Mouse (Mus musculus) left cerebral cortex, postnatal 36 days (tissue): ENCODE results near the gene Suclg2. TPM values are rescaled to one million over a fixed set of nuclear protein-coding genes. Genes with fewer than 3 reads are reported as not detected.
"Not testable (repeated sequence)": the region's sequence is repeated elsewhere in the genome, so short reads cannot be mapped to it uniquely, and the experiment has no call there.

Experiments
- DNase-seq, 2 experiments: peaks; one replicate each; pipeline ENCODE4 v3.0.0; 2021 to 2022; ENCODE audit warnings: low spot score in 2 of 2, mixed read lengths in 1 of 2
- intact Hi-C: fragments of 180-260 bp; cut with DNase I; formaldehyde crosslinking; loops from one replicate; pipeline ENCODE4 v1.15.1; 2025
- total RNA-seq, 2 experiments: library from RNA; stranded (reverse); gene quantifications; 2 replicates each; pipeline ENCODE4 v1.2.3; 2021

Gene Suclg2
- total RNA-seq, 2 experiments from 2014 or later, result 15.9 to 17.6 TPM

DNA sequence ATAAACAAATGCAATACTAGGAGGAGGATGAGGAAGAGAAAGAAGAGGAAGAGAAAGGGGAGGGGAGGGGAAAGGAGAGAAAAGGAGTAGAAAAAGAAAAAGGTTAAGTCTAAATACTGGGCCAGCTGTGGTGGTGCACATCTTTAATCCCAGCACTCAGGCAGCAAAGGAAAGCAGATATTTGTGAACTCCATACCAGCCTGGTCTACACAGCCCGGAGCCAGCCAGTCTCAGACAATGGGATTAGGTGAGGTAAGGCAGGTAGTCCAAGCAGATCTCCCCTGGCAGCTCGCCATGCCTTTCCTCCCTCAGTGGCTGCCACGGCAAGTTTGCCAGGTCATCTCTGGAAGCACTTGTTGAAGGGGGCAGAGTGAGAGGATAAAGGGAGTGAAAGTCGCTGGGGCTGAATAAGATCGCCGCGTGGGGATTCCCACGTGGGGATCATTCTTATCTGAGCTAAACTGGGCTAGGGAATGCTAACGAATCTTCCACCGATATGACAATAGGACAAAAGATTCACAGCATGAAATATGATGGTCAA, 69.4 kb downstream of the Suclg2 start:
- intact Hi-C loops, result no loop called here
- no peak for DNase-seq

DNA sequence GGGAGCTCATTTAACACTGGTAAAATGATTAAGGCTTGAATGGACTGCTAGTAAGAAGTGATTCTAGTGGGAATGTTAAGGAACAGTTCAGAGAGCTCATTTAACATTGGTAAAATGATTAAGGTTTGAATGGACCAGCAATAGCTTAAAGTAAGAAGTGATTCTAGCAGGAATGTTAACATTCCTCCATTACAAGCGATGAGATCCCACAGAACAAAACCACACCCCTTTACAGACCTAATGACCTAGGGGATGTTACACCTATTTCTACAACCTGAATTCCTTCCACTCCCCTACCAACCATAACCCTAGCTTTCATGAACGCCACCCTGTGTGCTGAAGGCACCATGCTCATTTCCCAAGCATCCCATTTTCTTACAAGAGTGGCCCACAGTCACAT, 81.2 kb downstream of the Suclg2 start:
- intact Hi-C loops, result no loop called here
- DNase-seq, result no peak

DNA sequence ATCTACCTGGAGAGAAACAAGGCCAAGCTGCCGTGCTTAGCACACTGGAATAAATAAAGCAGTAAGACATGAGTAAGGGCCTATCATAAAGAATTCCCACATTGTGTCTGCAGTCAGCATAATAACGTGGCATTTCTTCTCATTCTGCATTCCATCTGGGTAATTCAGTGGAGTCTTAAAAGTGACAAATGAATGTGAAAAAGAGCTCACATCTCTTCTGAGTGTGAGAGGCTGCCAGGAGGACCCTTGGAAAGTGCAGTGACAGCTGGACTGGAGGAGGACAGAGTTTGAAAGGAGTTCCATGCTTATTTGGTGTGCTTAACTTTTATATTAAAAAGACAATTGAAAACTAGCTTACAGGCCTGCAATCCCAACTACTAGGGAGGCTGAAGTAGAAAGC, 83.2 kb downstream of the Suclg2 start:
- intact Hi-C loops, result no loop called here
- peak; percentile 18 to 23 for DNase-seq

DNA sequence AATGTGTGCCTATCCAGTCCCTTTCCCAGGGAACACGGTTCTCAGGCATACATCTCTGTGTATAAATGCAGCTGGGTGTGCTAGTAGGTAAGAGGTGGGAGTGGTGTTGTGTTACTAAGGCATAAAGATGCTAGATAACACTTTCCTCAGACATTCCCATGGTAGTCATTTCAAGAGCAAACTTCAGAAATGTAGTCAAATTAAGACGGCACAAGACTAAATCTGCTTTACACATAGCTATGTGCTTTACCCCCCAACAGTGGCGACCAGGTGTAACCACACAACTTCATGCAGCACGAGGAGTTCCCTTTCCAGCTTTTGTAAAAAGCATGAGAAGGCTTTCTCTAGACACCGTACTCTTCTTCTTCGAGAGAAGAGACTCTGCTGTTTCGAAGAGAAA, 89.5 kb downstream of the Suclg2 start:
- no peak for DNase-seq
- intact Hi-C loops, result no loop called here

DNA sequence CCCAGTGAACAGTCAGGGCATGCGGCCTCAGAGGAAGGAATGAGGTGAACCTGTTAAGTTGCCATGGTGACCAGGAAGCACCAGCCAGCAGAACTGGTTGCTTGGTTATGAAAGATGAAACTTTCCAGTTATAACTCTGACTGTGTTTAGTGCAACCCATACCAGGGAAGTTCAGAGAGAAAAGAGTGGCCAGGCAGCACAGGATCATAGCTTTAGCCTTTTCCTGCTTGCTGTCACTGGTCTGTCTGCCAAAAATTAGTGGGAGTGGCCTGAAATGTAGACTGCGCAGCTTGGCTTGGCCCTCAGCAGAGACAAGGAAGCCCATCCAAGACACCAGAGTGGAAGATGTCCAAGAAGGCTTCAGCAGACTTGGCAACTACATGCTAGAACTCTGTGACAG, 96.8 kb downstream of the Suclg2 start:
- peak; percentile 7 to 12 for DNase-seq
- intact Hi-C loops, result no loop called here

DNA sequence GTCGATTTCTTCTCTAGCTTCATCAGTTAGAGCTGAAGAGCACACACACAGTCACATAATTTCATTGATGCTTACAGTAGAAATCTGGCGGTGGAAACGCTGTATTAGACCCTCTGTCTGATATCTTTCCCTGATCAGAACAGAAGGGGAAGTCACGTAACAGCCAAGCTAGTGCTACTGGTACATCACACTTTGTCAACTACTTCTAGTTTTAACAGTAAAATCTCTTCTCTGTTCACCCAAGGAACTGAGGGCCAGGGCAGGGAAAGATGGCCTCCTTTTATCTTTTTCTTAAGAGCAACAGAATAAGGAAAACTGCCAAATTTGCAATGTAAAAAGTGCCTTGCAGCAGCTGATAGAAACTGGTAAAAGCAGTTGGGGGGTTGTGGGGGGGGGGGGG, 97.8 kb downstream of the Suclg2 start:
- no peak for DNase-seq
- intact Hi-C loops, result no loop called here

DNA sequence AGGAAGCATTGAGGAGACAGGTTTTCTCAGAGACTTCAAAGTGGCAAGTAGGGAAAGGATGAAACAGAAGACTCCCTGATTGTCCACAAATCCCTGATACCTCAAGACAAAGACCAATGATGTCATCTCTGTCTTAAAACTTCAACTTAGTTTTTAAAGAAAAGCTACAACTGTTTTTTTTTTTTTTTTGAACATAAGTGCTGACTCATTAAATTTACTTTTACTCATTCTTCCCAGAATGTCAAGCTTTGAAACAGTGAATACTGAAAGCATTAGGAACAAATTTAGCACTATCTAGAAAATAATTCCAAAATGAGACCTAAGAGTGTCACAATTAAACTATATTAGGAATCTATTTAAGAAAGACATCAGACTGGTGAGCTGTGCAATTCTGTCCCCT, 98.8 kb downstream of the Suclg2 start:
- DNase-seq, result no peak
- intact Hi-C loops, result no loop called here

DNA sequence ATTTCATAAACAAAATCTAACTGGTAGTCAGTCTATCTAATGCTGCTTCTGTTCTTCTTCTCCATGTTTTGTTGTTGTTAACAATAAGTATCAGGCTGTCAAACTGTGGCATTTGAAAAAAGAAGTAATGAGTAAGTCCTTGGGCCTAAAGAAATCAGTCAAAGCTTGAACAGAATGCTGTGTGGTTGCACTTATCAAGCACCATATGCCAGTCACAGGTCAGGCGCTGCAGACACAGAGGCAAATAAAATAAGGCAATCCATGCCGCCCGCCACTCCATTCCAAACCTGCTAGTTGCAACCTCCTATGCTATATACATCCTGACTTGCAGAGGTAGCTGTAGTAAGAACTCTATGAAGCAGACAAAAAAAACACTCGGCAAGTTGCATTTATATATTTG, 100.2 kb downstream of the Suclg2 start:
- no peak for DNase-seq
- intact Hi-C loops, result no loop called here

DNA sequence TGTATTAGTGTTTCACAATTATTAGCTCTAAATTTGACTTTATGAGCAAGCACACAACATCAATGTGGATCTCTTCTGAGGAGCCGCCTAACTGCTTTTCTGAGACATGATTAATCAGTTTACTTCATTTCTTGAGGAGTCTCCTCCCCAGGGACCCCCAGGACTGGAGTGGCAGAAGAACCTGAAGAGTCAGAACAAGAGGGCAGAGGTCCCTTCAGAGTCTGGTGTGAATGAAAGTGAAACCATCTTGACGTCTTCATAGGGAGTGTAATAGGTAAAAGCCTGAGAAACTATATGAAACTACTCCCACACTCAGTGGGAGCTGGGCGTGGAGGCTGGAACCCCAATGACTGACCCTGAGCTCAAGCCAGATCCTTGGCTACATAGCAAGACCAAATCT, 105.4 kb downstream of the Suclg2 start:
- DNase-seq, result no peak

DNA sequence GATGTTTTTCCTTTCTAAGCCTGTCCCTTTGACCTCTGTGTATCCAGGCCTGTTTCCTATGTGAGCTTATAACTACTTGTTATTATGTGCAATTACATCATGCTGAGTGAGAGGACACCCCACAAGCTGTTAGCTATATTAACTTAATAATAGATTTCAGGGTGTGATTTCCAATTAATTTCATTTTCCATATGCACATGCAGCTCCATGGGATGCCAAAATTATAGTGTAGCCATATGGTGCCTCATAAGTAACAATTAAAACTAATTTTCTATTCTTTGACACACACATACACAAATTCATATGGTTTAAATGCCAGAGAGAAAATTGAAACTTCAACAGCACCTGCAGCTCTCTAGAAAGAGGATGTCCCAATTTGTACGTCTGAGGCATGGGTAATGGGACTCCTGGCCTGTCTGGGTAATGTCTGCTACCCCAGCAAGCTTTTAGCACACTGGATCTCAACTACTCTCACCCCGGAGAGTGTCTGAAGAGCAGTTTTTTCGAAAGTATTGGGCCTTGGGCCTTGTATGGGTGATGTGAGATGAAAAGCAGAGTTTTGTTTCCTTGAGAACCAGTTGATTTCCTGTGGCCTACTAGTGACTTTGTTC, 106.1 kb downstream of the Suclg2 start:
- no peak for DNase-seq
- intact Hi-C loops, result no loop called here

More for the DNA sequence above, 105.4 kb downstream of the Suclg2 start:
- intact Hi-C loops, result no loop called here

DNA sequence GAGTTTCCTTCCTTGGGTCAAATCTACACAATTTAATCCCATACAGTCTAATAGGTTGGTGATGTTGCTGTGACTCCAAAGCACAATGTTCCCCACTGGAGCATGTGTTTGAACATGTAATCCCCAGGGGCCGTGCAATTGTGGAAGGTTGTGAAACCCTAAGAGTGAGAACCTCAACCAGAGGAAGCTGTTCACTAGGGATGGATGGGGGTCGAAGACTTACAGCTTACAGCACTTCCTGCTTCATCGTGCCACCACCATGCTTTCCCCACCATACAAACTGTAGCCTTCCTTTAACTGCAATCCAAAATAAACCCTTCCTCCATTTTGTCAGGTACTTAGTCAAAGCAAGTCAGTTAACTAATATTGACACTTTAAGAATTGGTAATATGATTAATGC, 107.5 kb downstream of the Suclg2 start:
- no peak for DNase-seq
- intact Hi-C loops, result no loop called here

DNA sequence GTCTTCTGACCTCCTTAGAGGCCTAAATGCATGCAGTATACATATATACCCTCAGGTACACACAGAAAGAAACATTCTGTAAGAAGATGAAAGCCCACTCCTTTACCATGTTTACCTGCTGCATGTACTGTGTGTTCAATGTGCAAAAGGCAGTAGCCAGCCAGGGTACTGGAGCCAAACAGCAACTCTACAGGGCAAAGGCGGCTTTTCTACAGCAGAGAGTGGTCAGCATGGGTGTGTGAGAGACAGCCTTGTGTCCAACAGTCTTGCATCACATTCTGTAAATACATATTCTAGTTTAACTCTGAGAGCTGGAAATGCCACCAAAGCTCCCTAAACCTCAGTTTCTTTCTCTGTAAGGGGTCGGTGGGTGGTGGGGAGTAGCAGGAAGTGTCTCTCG, 110.5 kb downstream of the Suclg2 start:
- intact Hi-C loops, result no loop called here
- DNase-seq, result no peak

DNA sequence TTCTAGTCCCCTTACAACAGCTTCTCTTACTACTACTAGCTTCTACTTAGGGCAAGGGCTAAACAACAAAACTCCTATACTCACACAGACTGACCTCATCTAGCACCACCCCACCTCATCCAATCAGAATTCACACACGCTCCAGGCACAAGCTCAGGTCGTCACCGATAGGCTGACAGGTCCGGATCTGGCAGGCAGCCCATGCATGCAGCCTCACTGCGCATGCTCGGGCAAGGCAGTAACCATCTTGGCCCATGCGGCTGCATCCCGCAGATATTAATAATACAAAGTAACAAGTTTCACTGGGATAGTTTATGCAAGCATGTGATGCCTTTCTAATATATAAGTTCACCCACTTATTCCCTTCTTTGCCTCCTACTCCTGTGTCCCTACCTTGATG, 117.9 kb downstream of the Suclg2 start:
- DNase-seq, intact Hi-C loops: not testable (repeated sequence)

DNA sequence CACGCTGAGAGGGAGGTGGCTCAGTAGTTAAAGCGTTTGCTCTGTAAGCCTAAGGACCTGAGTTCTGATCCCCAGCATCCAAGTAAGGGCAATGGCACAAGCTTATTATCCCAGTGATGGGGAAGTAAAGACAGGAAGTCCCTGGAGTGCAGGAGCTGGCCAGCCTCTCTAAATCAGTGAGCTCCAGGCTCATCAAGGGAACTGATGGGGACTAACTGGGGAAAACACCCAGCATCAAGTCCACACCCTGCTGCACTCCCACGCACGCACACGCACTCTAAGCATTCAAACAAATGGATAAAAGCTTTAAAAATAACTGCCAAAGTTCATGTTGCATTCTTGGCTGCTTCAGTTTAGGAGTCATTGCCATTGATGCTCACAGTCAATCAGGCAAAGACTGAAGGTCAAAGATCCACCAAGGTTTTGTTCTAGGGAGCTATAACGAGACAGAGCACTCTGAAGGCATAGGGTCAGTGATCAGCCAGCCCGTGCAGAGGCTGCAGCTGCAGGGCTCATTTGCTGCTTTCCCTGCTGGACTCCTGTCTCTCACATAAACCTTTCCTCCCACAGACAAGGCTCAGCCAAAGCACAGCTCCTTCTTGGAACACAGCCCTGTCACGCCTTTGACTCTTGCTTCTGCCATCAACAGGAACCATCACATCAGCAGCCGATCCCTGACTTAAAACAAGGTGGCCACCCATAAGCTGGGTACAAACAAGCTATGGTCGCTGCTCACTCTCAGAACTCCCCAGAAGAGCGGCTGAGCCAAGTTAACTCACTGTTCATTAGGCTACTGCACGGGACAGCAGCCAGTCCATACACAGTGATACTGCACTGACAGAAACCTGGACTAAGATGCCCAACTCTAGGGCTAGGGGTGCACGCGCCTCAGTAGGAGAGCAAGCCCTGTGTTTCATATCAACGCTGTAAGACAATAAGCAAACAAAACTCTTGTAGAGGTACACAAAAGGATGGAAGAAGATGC, 121.5 kb downstream of the Suclg2 start:
- DNase-seq, result no peak
- intact Hi-C loops, result no loop called here

DNA sequence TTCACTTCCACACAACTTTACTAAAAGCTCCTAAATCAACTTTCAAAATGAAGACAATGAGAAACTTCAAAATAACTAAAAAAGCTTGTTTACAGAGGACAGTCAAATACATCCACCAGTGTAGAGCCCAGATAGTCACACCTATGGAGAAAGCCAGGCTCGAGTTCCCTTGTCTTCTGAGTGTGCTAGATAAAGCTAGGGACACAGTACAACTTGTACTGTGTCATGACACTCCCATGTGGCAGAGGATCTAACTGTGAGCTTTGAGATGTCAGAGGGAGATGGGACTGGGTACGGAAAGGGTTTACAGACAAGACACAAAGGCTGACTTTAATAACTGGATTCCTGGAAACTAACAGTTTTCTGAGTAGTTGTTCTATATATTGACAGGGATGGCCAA, 122.7 kb downstream of the Suclg2 start:
- no peak for DNase-seq
- intact Hi-C loops, result no loop called here

DNA sequence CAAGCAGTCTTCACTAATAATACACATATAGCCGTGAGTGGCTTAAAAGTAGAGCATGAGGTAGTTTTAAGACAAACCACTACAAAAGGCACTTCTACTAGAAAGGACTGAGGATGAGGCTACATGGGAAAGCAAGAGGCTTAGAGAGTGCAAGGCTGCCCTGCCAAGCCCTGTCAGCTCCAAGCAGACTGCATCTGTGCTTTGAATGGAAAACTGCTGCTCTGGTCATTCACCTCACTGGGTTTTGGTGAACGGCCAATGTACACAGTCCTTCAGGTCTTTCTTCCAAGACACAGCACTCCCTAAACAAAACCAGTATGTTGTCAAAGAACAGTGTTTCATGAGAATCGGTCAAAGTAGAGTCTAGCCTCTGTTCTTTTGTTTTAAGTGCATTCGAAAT, 124.4 kb downstream of the Suclg2 start:
- intact Hi-C loops, result no loop called here
- no peak for DNase-seq

DNA sequence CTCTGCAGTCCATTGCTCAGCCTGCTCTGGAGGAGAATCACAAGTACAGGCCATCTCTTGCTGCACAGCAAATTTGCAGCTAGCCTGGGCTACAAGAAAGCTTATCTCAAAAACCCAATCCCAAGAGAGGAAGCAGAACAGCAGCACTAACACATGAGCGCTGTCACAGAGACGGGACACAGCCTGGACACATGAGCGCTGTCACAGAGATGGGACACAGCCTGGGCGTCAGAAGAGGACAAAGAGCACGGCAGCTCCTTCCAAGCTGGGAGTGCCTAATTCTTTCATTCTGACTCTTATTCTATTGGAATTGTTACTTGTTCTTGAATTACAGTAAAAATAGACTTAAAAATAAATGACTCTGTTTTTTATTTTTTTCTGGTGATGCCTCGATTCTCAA, 126.2 kb downstream of the Suclg2 start:
- no peak for DNase-seq
- intact Hi-C loops, result no loop called here

DNA sequence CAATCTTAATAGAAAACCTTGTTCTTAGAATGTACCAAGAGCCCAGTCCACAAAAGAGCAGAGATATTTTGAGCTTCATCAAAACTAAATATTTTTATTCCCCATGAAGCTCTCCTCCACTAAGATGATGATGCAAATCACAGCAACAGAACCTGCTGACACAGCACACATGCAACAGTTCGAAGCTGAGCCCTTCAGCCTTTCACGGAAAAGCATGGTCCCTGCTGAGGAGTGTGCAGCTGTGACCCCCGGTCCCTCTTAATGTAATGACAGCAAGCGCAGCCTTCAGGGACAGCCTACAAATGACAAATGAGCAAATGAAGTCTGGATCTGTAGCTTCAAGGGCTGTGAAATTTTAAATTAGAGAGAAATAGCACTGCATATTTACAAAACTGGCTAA, 128.1 kb downstream of the Suclg2 start:
- DNase-seq, result no peak
- intact Hi-C loops, result no loop called here

DNA sequence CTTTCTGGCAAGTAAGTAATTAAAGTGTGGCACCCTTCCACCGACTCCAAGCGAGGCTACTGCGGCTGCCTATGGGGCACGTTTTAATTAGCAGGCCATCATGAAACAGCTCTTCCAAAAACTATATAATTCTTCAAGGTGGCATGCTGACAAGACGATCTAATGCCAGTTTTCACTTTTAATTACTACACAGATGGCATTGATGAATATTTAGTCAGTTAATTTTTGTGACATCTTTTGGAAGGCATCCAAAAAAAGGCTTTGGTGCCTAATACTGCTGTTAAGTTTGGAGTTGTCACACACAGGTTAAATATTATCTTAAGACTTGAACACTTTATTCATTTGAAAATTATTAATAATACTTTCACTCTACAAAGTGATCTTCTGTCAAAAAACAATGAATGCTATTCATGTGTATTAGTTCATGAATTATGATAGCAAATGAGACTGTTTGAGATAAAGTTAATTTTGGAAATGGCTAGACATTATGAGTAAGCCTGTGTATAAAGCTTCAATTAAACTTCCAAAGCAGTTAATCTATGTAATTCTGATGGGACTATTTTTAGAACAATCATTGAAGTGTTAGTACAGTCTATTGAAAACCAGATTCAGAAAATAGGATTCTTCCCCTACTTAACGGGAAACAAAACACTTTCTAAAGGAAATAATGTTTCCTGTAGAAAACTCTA, 131.3 kb downstream of the Suclg2 start:
- DNase-seq, result no peak
- intact Hi-C loops, result no loop called here

DNA sequence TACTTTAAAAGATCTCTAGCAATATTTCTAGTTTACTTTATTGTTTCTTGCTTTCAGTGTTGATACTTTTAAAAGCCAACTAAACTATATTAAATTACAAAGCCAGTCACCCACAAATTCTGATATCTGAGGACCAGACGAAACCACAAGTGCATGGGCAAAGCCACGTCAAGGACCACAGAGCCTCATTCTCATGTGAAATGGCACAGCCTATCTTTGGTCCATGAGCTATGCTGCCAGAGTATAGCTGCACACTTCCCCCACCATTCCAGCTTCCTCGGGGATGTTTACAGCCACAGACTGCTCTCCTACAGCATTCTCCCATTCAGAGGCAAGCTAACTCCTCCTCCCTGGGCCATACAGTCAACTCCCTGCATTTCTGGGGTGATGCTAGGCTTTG, 136.7 kb downstream of the Suclg2 start:
- DNase-seq, result no peak
- intact Hi-C loops, result no loop called here
